ENCODE assay signal across 18 mouse cellular contexts in the genomic region with DNA sequence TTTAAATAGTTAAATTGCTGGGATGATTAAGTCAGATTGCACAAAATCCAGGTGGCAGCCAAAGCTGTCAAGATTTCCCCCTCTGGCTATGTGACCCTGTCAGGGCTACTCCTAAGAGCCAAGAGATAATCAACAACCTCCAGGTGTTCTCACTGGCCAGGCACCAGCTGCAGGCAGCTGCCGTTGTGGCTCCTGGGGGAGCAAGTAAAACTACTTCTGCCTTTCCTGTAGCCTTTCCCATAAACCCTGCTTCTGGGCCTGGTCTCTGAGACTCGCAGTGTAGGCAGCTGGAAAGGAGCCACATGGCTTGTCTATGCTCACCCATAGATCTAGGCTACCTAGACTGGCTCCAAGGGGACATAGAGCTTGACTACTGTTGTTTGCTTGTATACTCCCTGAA. TPM values are rescaled to one million over a fixed set of nuclear protein-coding genes. Genes with fewer than 3 reads are reported as not detected.
DNase-seq lines count a peak whose midpoint lies in the region; TF ChIP-seq lines count a peak whose summit lies in the region.
"Had no signal": no experiment of that assay in that cellular context is flagged by ENCODE, and none has a peak within 500 bp of the region (broad histone marks: within the 10 kb centered on the region; RNA-seq: fewer than 3 reads in every experiment).

No protein-coding gene starts in this region.

- peaks cover 98% of the 10 kb centered on the region for H3K27me3 ChIP-seq in limb, embryonic 10.5 days (ENCODE audit: low read depth, poor library complexity, severe bottlenecking)

- DNase-seq in gastrocnemius, adult 2 months = peak; percentile 16
- DNase-seq in gastrocnemius, postnatal 10 days = no peak
- DNase-seq in kidney, postnatal 4 days = peak; percentile 9 to 22
- no peak for DNase-seq in kidney, postnatal 14 days
- DNase-seq in limb, embryonic 10.5 days (ENCODE audit: low spot score) = peak; percentile 32
- no peak for DNase-seq in layer of hippocampus, postnatal 14 days (ENCODE audit: low spot score in 2 of 2)
- DNase-seq in cerebellum, adult 11-12 months = no peak
- DNase-seq in right cerebral cortex, postnatal 25 days = no peak
- DNase-seq: adrenal gland, postnatal 14 days; cerebellum, adult 9-11 months; left cerebral cortex, postnatal 4 days; liver, embryonic 13.5 days; lung, adult 2 months; lung, postnatal 14 days had no signal

- H3K4me3 ChIP-seq in gastrocnemius, adult 2 months = no peak overlapping the region
- H3K4me3 ChIP-seq in limb, embryonic 10.5 days = no peak overlapping the region
- H3K4me3 ChIP-seq: forebrain, embryonic 10.5 days; hindbrain, embryonic 12.5 days; left cerebral cortex, adult 2 months; liver, embryonic 13.5 days; neural tube, embryonic 15.5 days had no signal

- 51% methylated on average over 2 of the region's 2 CpGs for WGBS in limb, embryonic 10.5 days

- 0 out of 2 replicates have a peak, but pooled peaks cover 3% of the 10 kb centered on the region for H3K4me1 ChIP-seq in limb, embryonic 10.5 days
- H3K4me1 ChIP-seq: forebrain, embryonic 10.5 days; hindbrain, embryonic 12.5 days; liver, embryonic 13.5 days; neural tube, embryonic 15.5 days had no signal

- TF ChIP-seq CTCF in gastrocnemius, adult 2 months (IDR thresholded peaks at IDR 0.05) = no peak

- H3K36me3 ChIP-seq in limb, embryonic 10.5 days = no peaks in the 10 kb centered on the region
- H3K36me3 ChIP-seq: forebrain, embryonic 10.5 days; hindbrain, embryonic 12.5 days; liver, embryonic 13.5 days; neural tube, embryonic 15.5 days had no signal

- intact Hi-C loops in gastrocnemius, adult 2 months (cut with DNase I) = no loop called here

- no peak overlapping the region for H3K27ac ChIP-seq in gastrocnemius, adult 2 months
- H3K27ac ChIP-seq in limb, embryonic 10.5 days = no peak overlapping the region
- H3K27ac ChIP-seq: forebrain, embryonic 10.5 days; hindbrain, embryonic 12.5 days; left cerebral cortex, adult 2 months; liver, embryonic 13.5 days; neural tube, embryonic 15.5 days had no signal

- H3K9me3 ChIP-seq in limb, embryonic 10.5 days (replicated peaks) = no peaks in the 10 kb centered on the region
- H3K9me3 ChIP-seq: forebrain, embryonic 10.5 days; hindbrain, embryonic 12.5 days; liver, embryonic 13.5 days; neural tube, embryonic 15.5 days had no signal

RNA-seq across cellular contexts. Expression of a gene that starts 58.6 kb away (rescaled TPM):
- total RNA-seq in gastrocnemius, adult 2 months (2021) = 10 to 100 TPM; 20.3 TPM
- total RNA-seq in gastrocnemius, postnatal 10 days (2021) = 10 to 100 TPM; 26.6 to 29.0 TPM
- polyA plus RNA-seq in limb, embryonic 10.5 days (2016; fragmentation: Nextera tagmentation; extraction: Ambion mirVana) = 38.3 and 43.3 TPM in 2 replicates
- total RNA-seq in layer of hippocampus, postnatal 14 days (2021) = 10 to 100 TPM; 47.6 to 54.1 TPM

Comparison
In these comparisons a context has a peak if more than half of its experiments do, and no peak if none do; other contexts are left out.
1. DNase-seq: peak in gastrocnemius, adult 2 months (single experiment), kidney, postnatal 4 days (2 of 2) and limb, embryonic 10.5 days (single experiment); none in gastrocnemius, postnatal 10 days (single experiment), kidney, postnatal 14 days (single experiment), layer of hippocampus, postnatal 14 days (0 of 2), cerebellum, adult 11-12 months (single experiment) and right cerebral cortex, postnatal 25 days (single experiment).